Mouse (Mus musculus) ES-E14 (cell line): ENCODE measurements at regions not wholly inside any gene's neighbourhood (a gene's known extent, or its start where the extent isn't known, plus 50 kb on each side); places are given as distances from the start of the nearest gene placed in this dataset.

Experiments
- MAFK ChIP-seq: IDR thresholded peaks from 2 replicates; pipeline ENCODE4 v1.6.1; 2014; ENCODE audit warnings: mild to moderate bottlenecking, low read depth, low read length, inconsistent platforms; ENCODE audit not compliant: insufficient read depth
- ZC3H11A ChIP-seq: IDR thresholded peaks from 2 replicates; pipeline ENCODE4 v1.6.1; 2012; ENCODE audit warnings: low read depth, mild to moderate bottlenecking, inconsistent platforms, low read length, borderline replicate concordance
- ZNF384 ChIP-seq: IDR thresholded peaks from 2 replicates; pipeline ENCODE4 v1.6.1; 2012; ENCODE audit warnings: low read depth, low read length, inconsistent platforms

- TF ChIP-seq ZNF384 (no peak), ZC3H11A (no peak), MAFK (no peak)
Observed at GRCm38 (mm10) chr14:110243549-110243948, 511.4 kb downstream of the Slitrk6 start.
